Mouse (Mus musculus) erythroblast, embryonic 14.5 days (primary cell): ENCODE results near the gene Dzip1.

Experiments used
- GATA1 ChIP-seq: IDR thresholded peaks from 2 replicates; pipeline ENCODE4 v1.6.1; 2012; ENCODE audit warnings: low read length, inconsistent platforms, mixed read lengths
- TAL1 ChIP-seq: IDR thresholded peaks from 3 replicates; pipeline ENCODE4 v1.6.1; 2012; ENCODE audit warnings: low read length, inconsistent platforms, mixed read lengths

DNA sequence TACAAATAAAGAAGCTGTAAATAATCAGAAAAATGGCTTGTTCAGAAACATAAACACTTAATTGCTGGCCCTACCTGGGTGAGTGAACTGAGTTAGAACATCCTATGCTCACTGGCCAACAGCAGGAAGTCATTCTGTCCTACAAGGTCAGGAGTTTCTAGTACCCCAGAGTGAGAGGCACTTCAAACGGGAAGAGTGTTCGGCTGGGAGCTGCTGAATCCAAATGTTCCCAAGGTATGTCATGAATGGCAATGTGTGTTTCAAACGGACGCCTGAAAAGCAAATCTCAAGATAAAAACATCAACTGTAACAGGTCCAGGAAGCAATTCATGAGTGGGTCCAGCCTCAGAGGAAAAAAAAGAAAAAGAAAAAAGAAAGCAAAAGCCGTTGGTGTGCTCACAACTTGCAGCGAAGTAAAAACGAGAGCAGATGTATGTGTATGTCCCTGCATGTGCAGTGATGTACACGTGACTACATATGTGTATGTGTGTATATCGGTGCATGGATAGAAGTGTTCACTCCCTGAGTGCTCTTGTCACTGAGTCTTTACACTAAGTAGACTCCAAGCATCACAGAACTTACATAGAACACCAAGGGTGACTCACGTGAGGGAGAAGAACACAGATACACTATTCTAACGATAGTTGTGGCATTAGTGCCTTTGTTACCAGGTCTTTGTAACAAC, 75.1 kb downstream of the Dzip1 start:
- TF ChIP-seq GATA1 (no peak), TAL1 (no peak)
